Mouse (Mus musculus): ENCODE data around the gene Relt. TPM values are rescaled to one million over a fixed set of nuclear protein-coding genes. Genes with fewer than 3 reads are reported as not detected.
A peak's percentile ranks its signal among the peaks of the same experiment; 100 is the strongest.

Gene Relt
- total and polyA plus RNA-seq, 3 experiments = 24.5 to 31.1 (median 29.9) TPM

- no peak for TF ChIP-seq ZNF384 (IDR thresholded peaks at IDR 0.05; ENCODE audit: low read depth, low read length)
- TF ChIP-seq NELFE (IDR thresholded peaks at IDR 0.05; ENCODE audit: low read depth, low read length) = no peak
- no peak for TF ChIP-seq PAX5 (IDR thresholded peaks at IDR 0.05; ENCODE audit: low read length)
- peak; percentile 45 for TF ChIP-seq SMC3 (IDR thresholded peaks at IDR 0.05; ENCODE audit: low read depth, low read length)
- TF ChIP-seq CHD1 (IDR thresholded peaks at IDR 0.05; ENCODE audit: low read depth, low read length) = no peak
- TF ChIP-seq KAT2A (IDR thresholded peaks at IDR 0.05; ENCODE audit: insufficient replicate concordance, low read length) = 0 out of 2 replicates have a peak, but pooled peaks have one; percentile 58
- no peak for TF ChIP-seq RAD21 (IDR thresholded peaks at IDR 0.05; ENCODE audit: low read depth, low read length)
- peak; percentile 18; the same call in 1 of the 2 replicates for TF ChIP-seq POLR2A (IDR thresholded peaks at IDR 0.05; ENCODE audit: low read depth, low read length)
- peak; percentile 36; the same call in 1 of the 2 replicates for TF ChIP-seq SIN3A (IDR thresholded peaks at IDR 0.05; ENCODE audit: low read length)
- no peak for TF ChIP-seq MYC (IDR thresholded peaks at IDR 0.05; ENCODE audit: low read depth, low read length)
- TF ChIP-seq CTCF (conservative IDR thresholded peaks at IDR 0.05 in 1 of 2, IDR thresholded peaks at IDR 0.05 in 1 of 2; ENCODE audit: low read depth in 2 of 2, low read length in 2 of 2) = peak in 1 of 2 experiments; percentile 75; a peak in 2 of 4 replicates
- no peak for TF ChIP-seq MXI1 (IDR thresholded peaks at IDR 0.05; ENCODE audit: low read depth, low read length)
- TF ChIP-seq ELF1 (IDR thresholded peaks at IDR 0.05; ENCODE audit: low read depth, low read length) = peak; percentile 18; the same call in 1 of the 2 replicates
- TF ChIP-seq NRF1 (IDR thresholded peaks at IDR 0.05; ENCODE audit: low read depth, low read length) = no peak
- 0 out of 2 replicates have a peak, but pooled peaks have one; percentile 36 for TF ChIP-seq CHD2 (IDR thresholded peaks at IDR 0.05; ENCODE audit: low read length)
- TF ChIP-seq E2F4 (IDR thresholded peaks at IDR 0.05; ENCODE audit: insufficient replicate concordance, low read depth, low read length) = no peak
- TF ChIP-seq GABPA (IDR thresholded peaks at IDR 0.05; ENCODE audit: insufficient replicate concordance, low read depth, low read length) = no peak
- TF ChIP-seq ZMIZ1 (IDR thresholded peaks at IDR 0.05; ENCODE audit: low read depth, low read length) = 0 out of 2 replicates have a peak, but pooled peaks have one; percentile 23
- TF ChIP-seq TCF12 (IDR thresholded peaks at IDR 0.05; ENCODE audit: low read depth, low read length) = no peak; the same call in 1 of the 2 replicates
Observed at GRCm38 (mm10) chr7:100879595-100879994, 16.3 kb upstream of the Relt start (continued).

- TF ChIP-seq POLR2AphosphoS2 (IDR thresholded peaks at IDR 0.05; ENCODE audit: low read depth, low read length) (no peak), MEF2A (IDR thresholded peaks at IDR 0.05; ENCODE audit: borderline replicate concordance, low read depth, low read length) (no peak), PAX5 (IDR thresholded peaks at IDR 0.05; ENCODE audit: low read length) (no peak), HCFC1 (IDR thresholded peaks at IDR 0.05; ENCODE audit: low read depth, low read length) (no peak), E2F4 (IDR thresholded peaks at IDR 0.05; ENCODE audit: insufficient replicate concordance, low read depth, low read length) (no peak), TBP (conservative IDR thresholded peaks at IDR 0.05; ENCODE audit: low read depth, low read length) (no peak), IRF4 (IDR thresholded peaks at IDR 0.05; ENCODE audit: low read depth, low read length) (no peak), ZC3H11A (IDR thresholded peaks at IDR 0.05; ENCODE audit: low read depth, low read length) (no peak), ELF1 (IDR thresholded peaks at IDR 0.05; ENCODE audit: low read depth, low read length) (no peak), BHLHE40 (IDR thresholded peaks at IDR 0.05; ENCODE audit: low read depth, low read length) (no peak), CHD2 (IDR thresholded peaks at IDR 0.05; ENCODE audit: low read length) (no peak), USF1 (IDR thresholded peaks at IDR 0.05; ENCODE audit: low read depth, low read length) (no peak), MAFK (IDR thresholded peaks at IDR 0.05; ENCODE audit: insufficient replicate concordance, low read length) (no peak), SMC3 (IDR thresholded peaks at IDR 0.05; ENCODE audit: low read depth, low read length) (no peak), JUN (IDR thresholded peaks at IDR 0.05; ENCODE audit: insufficient read depth, low read depth, low read length) (no peak), MYC (IDR thresholded peaks at IDR 0.05; ENCODE audit: low read depth, low read length) (no peak), KAT2A (IDR thresholded peaks at IDR 0.05; ENCODE audit: insufficient replicate concordance, low read length) (no peak), TCF12 (IDR thresholded peaks at IDR 0.05; ENCODE audit: low read depth, low read length) (no peak)
- H3K36me3 ChIP-seq (replicated peaks in 1 of 2; ENCODE audit: control insufficient read depth in 1 of 2, insufficient read depth in 1 of 2, low read length in 1 of 2) = peaks cover 27 to 78% of the 10 kb centered on the region in 2 experiments
- no peak overlapping the region for H3K4me2 ChIP-seq (ENCODE audit: insufficient read depth, low read depth, poor library complexity, severe bottlenecking)
- peaks cover 15 to 53% of the 10 kb centered on the region in 2 experiments for H3K4me1 ChIP-seq (ENCODE audit: control insufficient read depth in 1 of 2, insufficient read depth in 2 of 2)
- H3K9me3 ChIP-seq (replicated peaks; ENCODE audit: low read length) = no peaks in the 10 kb centered on the region
- no peak overlapping the region for H3K4me3 ChIP-seq (replicated peaks in 1 of 3; ENCODE audit: low read depth in 2 of 3, low read length in 2 of 3, poor library complexity in 1 of 3)
- no peaks in the 10 kb centered on the region for H3K79me2 ChIP-seq (replicated peaks; ENCODE audit: control insufficient read depth, extremely low read depth, insufficient read depth, poor library complexity, severe bottlenecking)
- dilution Hi-C loops (cut with MboI; ENCODE audit: extremely low pct_ligation_motif_present, extremely low pct_unique_long_range_greater_than_20kb, low sequenced_read_pairs) = no loop called here
- H3K9ac ChIP-seq (ENCODE audit: insufficient read depth, low read depth) = no peak overlapping the region
- DNase-seq (ENCODE audit: extremely low read depth) = no peak
- no peaks in the 10 kb centered on the region for H3K27me3 ChIP-seq (replicated peaks)
- in situ Hi-C loops (cut with MboI; ENCODE audit: low pct_ligation_motif_present, low pct_unique_long_range_greater_than_20kb, low sequenced_read_pairs) = no loop called here
- H3K27ac ChIP-seq (ENCODE audit: insufficient read depth, low read depth) = no peak overlapping the region
Observed at GRCm38 (mm10) chr7:100876771-100877170, 13.5 kb upstream of the Relt start.

Measured in CH12.LX (cell line).